Mouse (Mus musculus) frontal cortex, adult (tissue): ENCODE data around the gene Rpl26.

Experiments
- ATAC-seq: cut with Nextera tagmentation; 2 replicates; pipeline ENCODE4 v1.9.2; 2017; ENCODE audit warnings: mild to moderate bottlenecking, moderate library complexity, mixed read lengths; ENCODE audit not compliant: low TSS enrichment

Rpl26 gene

DNA sequence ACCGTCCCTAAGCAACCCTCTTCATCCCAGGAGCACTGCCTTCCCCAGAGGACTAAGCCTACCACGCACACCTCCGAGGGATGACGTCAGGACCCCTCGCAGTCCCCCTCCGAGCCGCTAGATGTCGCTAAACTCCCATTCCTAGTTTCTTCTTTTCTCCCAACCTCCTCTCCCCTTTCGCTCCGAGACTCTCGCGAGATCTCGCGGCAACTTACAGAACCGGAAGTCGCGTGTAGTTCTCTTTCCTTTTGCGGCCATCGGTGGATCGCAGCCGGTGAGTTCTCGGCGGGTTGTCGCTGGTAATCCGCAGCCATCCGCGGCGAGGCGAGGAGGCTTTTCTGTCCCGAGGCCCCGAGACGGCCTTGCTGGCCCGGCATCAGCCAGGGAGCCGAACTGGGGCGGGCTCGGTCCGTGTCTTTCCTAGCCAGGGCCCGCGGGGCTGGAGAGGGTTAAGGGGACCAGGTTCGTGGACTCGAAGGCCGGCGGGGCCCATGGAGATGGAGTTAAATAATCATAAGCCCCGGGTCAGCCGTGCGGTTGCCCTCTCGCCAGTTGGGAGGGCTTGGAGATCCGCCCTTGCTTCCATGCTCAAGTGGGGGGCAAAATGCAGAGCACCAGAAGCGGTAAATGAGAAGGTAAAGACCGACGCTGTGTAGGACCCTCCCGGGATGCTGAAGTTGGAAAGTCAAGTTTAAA, at the start of gene Rpl26:
Rpl26 (plus strand) TSS at position 233 of the 696 bp plus-strand sequence.
- ATAC-seq, result peak; percentile 93

GRCm38 (mm10) chr11:68851644-68852485, 49.5 kb upstream of the Rpl26 start:
- no peak for ATAC-seq

DNA sequence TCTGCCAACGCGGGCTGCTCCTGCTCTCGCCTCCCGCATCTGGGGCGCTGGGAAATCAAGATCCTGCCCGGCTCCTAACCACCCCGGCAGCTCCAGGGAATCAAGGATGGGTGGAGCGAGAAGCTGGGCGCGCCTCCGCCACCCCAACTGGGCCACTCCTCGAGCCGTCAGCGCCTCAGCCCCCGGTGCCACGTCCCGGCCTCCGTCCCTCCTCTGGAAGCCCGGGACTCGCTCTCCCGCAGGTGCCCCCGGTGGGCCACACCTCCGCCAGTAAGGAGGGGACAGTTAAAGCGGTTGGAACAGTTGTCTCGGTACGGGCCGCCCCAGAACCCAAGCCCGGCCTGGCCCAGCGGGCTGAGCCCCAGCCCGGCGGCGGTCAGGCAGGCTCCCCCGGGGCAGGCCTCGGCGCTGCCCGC, 48.9 kb upstream of the Rpl26 start:
- ATAC-seq, result peak; percentile 67

DNA sequence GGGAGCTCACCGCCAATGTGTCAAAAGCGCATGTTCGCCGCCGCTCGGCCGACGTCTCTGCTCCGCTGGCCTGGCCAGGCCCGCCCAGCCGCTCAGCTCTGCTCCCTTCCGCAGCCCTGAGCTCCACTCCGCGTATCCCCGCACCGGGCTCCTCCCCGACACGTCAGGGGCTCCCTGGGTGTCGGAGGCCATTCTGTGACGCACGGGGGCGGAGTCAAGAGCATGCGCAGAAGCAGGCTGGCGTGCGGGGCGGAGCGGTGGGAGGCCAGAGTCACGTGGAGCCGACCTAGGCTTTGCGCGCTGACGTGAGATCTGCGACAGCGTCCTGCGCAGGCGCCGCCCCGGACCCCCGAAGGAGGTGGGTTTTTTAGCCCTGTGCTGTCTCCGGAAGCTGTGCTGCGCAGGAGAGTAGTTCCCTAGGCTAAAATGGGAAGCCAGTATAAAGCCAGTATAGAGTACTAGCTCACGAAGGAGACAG, 48.4 kb upstream of the Rpl26 start:
- ATAC-seq, result peak; percentile 96

DNA sequence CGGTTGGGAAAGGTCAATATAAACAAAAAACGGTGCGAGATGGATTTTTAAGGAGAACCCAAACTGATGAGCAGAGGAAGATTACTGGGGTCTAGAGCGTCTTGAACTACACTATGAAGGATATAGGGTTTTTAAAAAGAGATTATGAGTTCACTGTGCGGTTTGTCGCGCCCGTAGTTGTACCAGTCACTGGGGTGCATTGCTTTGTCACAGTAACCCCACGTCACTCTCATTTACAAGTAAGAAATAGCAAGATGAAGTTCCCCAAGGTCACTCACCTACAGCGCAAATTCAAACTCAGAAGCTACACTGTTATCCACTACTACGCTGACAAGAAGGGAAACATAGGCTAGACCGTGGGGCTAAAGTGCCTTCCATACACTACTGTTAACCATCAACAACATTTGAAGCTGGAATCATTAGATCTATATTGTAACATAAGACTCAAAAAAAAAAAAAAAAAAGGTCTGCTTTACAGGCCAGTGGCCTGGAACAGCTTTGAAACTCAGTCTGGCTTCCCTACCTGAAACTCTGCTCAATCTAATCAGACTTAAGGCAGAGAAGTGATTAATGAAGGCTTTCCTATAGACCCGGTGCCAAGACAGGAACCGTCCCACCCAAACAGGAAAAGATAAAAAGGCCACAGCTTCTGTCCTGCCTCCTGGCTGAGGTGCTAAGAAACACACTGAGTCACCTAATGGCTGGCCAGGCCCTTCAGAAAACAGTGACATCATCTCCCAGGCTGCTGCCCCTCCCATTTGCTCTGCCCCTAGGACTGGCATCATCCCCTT, 47.6 kb upstream of the Rpl26 start:
- no peak for ATAC-seq

DNA sequence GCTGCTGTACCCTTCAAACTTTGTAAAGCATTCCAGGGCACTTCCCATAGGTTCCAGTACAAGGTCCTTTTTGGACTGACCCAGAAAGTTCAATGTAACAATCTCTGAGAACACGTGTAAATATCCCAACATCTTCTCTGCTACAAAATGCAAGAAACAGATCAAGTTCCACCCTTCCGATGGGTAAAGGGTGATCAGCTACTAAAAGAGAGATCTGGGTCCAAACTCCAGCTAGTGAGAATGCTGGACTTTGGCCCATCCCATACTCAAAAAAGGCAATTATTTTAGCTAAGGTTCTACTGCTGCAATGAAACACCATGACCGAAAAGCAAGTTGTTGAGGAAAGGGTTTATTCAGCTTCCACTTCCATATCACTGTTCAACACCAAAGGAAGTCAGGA, 46.8 kb upstream of the Rpl26 start:
- no peak for ATAC-seq

- no peak for ATAC-seq
Measured at GRCm38 (mm10) chr11:68857329-68857728, 44.1 kb upstream of the Rpl26 start.

GRCm38 (mm10) chr11:68859943-68860593, 41.3 kb upstream of the Rpl26 start:
- no peak for ATAC-seq

DNA sequence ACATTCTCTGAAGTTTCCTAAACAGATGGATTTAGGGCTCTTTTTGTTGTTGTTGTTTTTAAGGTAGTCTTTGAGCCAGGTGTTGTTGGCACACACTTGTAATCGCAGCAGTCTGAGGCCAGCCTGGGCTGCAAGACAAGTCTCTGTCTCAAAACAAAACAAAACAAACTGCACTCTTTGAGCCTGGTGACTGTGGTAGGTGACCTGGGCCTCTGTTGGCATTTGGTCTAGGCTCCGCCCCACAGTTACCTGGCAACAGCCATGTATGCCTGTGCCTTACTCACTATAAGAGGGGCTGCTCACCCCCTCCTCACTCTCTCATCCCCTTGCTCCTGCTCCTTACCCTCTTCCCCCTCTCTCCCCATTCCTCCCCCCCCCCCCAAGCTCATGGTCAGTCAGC, 39.1 kb upstream of the Rpl26 start:
- ATAC-seq, result no peak

- no peak for ATAC-seq
Measured at GRCm38 (mm10) chr11:68863631-68864091, 37.7 kb upstream of the Rpl26 start.

- no peak for ATAC-seq
Measured at GRCm38 (mm10) chr11:68864544-68865189, 36.7 kb upstream of the Rpl26 start.

DNA sequence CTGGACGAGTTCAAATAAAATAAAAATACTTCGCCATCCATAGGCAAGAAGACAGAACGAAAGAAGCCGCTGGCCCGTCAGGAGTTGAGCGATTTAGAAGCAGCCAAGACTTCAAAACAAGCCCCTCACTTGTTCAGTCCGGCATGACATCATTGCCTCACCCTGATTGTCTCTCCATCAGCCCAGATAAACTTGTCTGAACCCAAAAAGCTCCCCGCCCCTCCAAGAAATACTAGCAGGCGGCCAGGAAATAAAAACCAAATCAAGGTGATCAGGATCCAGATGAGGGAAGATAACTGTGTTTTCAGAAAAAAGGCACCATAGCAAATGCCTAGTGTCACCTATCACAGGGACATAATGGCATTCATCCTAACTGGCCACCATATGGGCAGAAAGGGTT, 30.1 kb upstream of the Rpl26 start:
- no peak for ATAC-seq

DNA sequence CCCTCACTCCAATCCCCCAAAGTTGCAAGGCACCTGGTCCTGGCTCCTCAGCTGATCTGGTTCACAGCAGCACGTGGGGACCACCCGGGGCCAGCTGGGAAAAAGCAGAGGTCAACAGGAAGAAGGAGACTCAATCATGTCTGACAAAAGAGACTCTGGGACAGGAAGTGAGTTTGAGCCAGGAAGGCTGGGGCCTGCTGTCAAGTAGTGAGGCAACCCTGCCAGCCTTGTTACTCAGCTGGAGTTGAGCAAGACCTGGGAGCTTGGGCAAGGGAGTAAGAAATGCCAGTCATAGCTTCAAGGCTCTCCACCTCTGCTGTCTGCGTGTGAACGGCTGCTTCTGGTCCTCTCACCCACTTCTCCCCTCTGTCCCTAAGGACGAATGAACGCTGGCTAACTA, 29.6 kb upstream of the Rpl26 start, which contains the start of gene Ndel1:
Ndel1 (minus strand) TSS at position 111 of the 400 bp plus-strand sequence.
- ATAC-seq, result no peak

DNA sequence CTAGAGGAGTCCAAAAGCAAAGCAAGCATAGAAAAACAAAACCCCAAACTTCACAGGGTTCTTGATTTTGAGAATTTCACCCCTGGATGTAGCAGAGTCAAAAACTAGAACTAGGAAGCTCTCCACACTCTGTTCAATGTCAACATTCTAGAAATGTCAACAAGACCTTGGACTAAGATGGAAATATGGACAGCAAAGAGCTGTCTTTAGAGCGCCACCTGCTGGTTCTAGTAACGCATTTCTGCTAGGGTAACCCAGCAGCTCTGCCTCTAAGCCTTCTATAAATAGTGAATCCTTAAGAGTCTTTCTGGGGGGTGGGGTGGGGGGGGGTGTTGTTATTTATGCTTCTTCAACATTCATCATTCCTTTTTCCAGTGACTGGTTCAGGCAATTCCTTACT, 26.5 kb upstream of the Rpl26 start:
- no peak for ATAC-seq

- no peak for ATAC-seq
Measured at GRCm38 (mm10) chr11:68878811-68879210, 22.6 kb upstream of the Rpl26 start.

- ATAC-seq, result no peak
Measured at GRCm38 (mm10) chr11:68882107-68882506, 19.3 kb upstream of the Rpl26 start.

DNA sequence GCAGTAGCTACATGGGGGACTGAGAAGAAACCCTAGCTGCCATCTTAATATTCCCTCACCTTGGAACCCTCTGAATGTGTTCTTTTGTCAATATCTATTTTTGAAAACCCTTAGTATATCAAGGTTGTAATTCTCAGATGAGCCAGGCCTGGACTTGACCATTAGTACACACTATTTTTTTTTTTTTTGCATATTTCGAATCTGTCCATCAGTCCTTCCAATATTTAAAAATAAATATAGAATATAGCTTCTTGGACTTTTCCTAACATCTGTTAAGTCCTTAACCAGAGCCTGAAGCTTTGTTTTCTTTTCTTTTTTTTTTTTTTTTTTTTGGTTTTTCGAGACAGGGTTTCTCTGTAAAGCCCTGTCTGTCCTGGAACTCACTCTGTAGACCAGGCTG, 17.5 kb upstream of the Rpl26 start:
- no peak for ATAC-seq

DNA sequence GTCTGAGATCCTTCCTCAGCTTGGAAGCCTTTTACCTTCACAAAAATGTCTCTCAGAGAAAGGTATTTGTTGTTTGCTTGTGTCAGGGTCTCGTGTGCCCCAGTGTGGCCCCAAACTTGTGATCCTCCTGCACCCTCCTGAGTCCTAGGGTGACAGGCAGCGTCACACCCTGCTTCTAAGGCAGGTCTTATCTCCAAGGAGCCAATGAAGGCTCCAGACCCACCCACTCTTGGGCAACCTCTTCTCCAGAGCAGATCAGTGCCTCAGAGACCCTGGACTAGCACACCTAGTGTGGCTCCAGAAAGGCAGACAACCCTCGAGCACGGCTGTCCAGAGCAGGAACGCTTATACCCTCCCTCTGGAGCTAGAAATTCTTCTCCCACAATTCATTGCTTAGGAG, 17.0 kb upstream of the Rpl26 start:
- ATAC-seq, result no peak

- ATAC-seq, result no peak
Measured at GRCm38 (mm10) chr11:68886091-68886490, 15.3 kb upstream of the Rpl26 start.

DNA sequence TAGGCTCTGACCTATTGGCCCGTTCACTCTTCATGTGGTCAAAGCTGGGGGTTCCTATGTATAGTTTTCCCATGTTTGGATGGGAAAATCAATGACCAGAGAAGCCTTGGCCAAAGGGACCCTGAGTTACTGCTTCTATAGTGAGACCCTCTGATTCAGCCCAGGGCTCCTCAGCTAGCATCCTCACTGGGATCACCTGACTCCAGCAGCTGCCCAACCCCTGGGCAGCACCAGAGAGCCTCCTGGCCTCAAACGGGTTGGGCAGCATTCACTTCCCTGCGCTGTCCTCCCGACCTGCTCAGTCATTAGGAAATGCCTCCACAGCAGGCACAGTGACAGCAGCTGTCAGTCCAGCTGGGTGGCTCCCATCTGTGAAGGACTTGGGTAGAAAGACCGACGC, 13.1 kb upstream of the Rpl26 start, which contains the start of gene Rnf222:
Rnf222 (plus strand) TSS at position 301 of the 400 bp plus-strand sequence.
- ATAC-seq, result no peak

DNA sequence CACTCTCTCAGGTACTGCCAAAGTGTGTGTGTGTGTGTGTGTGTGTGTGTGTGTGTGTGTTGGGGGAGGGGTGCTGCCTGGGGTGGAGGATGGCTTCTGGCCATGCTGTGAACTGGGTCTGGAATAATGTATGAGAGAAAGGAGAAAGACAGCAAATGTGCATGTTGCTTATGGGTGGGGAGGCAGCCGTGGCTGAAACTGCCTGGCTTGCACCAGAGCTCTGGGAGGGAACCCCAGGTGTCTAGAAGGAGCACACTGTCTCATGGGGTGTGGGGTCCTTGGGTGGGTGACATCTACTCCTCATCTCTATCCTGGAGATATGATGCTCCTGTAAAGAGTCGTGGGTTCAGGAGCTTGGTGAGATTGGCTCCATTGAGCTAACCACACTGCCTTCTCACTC, 12.7 kb upstream of the Rpl26 start:
- no peak for ATAC-seq
